Mouse (Mus musculus) lung, postnatal 4 days (tissue): Measurements from ENCODE around the gene Tbc1d22a.

Experiments
- DNase-seq, 2 experiments: peaks; one replicate each; pipeline ENCODE4 v3.0.0; 2021

The Tbc1d22a gene

DNA sequence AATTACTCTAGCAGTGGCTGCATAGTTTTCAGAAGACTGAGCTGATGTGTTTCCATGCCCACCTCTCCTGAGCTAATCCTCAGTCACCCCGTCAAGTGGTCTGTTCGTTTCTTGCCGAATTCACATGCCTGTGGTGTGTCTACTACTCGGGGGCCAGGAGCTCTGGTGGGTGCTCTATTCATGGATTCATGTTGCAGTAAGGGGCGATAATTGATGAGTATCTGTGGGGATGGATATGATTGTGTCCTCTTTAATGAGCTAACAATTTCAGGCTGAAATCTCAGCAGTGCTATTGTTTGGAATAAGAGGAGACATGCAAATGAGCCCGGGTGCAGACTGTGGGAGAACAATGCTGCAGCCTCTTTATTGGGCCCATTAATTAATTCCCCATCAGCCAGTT lies 201.7 kb downstream of the Tbc1d22a start:
- no peak for DNase-seq

DNA sequence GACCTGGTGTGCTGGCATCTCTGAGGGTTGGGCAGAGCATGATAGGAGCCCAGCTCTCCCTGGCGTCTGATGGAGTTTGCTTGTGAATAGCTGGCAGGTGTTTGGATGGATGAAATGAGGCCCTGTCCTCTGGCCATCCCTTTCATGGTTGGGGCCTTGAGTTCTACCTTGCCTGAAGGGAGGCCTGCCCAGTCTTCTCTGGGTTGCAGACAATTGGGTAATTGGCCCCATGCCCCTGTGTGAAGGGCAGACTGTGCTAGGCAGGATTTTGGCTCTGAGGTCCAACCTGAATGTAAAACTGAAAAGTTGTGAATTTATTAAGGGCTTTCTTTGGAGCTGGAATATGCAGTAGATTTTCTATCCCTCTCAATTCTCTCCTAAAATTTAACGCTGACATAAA lies 204.2 kb downstream of the Tbc1d22a start:
- no peak for DNase-seq

DNA sequence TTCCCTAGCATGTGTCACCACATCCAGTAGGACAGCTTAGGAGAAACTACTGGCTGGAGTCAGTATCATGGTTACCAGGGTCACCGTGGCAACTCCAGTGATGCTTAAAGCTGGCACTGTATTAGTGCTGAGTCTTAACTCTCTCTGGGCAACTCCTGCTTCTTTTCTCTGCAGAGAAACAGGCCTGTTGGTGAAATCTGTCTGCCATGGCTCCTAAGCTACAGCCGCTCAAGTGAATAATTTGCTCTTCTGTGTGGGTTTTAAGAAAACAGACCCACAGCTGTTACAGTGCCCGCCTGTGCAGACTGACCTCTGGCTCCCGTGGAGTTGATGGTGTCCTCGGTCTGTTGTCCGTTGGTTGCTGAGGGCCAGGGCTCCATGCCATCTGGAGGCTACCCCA lies 205.4 kb downstream of the Tbc1d22a start:
- peak in 1 of 2 experiments; percentile 10 for DNase-seq

DNA sequence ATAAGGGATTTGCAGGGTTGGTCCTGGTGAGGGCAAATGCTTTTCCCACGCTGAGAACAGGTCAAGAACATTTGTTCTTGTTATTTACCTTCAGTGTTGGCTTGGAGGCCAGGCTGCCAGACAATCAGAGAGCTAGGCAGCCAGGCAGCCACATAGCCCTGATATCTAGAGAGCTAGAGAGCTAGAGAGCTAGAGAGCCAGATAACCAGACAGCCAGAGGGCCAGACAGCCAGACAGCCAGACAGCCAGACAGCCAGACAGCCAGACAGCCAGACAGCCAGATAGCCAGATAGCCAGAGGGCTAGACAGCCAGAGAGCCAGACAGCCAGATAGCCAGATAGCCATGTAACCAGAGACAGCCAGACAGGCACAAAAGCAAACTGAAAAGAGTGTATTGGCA lies 208.6 kb downstream of the Tbc1d22a start:
- no peak for DNase-seq

DNA sequence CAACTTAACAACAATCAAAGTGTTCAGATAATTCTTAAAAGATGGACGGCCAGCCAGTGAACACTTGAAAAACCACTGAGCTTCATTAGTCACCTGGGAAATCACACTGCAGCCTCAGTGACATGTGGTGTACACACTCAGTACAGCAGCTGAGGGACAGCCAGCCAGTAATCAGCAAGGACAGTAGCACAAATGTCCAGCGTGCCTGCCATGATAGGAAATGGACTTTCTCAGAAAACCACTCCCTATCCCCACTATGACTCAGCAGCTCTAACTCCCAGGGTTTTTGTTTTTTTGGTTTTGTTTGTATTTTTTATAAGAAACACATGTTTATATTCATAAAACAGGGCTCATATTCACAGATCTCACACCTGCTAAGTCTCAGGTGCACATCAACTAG lies 209.6 kb downstream of the Tbc1d22a start:
- no peak for DNase-seq

DNA sequence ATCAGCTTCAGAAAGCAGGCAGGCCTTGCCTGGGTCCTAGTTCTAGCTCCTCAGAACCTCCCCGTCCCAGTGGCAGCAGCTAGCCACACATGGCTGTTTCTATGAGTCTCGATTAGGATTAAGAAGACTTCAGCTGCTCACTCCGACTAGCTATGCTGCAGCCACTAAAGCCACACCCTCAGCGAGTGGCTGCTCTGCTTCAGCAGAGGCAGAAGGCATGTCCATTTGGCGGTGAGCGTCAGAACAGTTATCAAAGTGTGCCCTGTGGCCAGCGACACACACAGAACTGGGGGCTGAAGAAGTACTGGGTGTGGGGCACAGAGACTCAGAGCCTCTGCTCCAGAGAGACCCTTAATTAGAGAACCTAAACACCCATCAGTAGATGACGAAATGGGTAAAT lies 210.7 kb downstream of the Tbc1d22a start:
- DNase-seq, result no peak

DNA sequence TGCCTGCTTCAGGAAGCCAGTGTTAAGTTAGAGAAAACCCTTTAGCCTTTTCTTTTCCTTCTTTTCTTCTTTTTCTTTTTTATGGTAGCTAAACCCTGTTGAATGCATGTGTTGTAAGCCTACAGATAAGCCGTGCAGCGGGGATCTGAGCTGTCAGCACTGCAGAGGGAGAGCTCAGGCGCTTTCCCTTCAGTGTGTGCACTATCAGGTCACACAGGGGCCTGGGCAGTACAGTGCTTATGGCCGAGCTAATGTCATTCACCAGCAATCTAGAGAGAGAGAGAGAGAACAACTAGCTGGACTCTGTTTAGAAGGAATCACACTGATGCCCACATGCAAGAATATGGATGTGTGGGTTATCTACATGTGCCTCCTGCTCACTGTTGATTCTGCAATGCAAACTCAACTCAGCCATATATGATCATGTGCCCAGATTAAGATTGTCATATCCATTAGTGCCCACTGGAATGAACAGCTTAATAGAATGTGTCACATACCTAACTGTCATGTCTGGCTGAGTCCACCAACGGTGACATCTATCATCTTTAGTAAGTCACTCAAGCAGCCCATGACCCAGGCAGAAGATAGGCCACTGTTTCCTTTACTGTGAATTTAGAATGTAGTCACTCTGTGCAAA lies 212.2 kb downstream of the Tbc1d22a start:
- DNase-seq, result no peak

DNA sequence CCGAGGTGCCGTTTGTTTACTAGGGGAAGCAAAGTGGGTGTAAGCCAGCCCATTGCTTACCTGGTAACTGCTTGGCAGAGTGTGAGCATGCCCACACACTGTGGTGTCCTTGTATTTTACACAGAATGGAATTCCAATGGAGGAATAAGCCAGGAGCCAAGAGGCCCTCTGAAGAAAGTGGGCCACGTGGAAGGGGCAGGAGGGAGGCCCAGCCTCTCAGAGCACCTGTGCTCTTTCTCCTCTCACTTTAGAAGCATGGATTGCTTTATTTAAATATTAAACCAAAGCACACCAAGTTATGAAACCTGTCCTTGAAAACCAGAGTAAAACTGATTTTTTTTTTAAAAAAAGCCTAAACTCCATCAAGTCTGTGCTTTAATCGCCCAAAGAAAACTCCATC lies 213.2 kb downstream of the Tbc1d22a start:
- DNase-seq, result peak in 1 of 2 experiments; percentile 43

DNA sequence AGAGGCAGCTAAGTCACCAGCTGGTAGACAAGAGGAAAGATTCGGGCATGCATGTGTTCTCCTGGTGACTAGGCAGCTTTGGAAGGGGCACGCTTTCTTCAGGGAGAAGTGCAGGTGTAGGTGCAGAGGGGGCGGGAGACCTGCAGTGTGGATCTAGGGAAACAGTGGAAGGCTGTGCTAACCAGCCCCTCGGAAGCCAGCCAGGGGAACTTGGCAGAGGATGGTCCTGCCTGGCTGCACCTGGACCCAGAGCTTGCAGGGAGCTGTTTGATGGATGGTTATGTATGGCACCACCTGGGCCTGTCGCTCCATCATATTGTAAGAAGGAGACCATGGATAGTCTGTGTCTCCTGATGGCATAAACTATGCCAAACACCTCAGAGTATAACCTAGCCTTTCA lies 214.2 kb downstream of the Tbc1d22a start:
- no peak for DNase-seq

DNA sequence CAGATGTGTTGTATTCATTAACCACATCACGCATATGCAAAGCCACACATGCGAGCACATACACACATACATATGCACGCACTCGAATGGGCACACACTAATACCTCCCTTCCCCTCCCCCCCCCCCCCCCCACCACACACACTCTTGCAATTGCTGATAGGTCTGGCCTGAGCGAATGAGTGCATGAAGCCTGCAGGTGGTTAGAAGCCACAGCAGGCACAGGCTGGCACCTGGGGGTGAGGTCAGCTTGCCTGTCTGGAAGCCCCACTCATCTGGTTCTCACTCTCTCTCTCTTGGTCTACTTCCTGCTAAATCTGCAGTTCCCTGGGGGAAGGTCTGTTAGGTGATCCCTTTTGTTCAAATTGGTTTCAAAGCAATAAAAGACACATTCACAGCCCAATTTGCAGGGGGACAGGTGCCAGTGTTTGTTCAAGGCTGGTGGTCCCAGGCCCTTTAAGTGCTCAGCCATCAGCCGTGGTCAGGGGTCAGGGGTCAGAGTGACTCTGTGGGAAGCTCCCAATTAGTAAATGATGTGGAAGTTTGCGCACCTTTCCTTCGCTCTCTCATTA lies 215.6 kb downstream of the Tbc1d22a start:
- no peak for DNase-seq

DNA sequence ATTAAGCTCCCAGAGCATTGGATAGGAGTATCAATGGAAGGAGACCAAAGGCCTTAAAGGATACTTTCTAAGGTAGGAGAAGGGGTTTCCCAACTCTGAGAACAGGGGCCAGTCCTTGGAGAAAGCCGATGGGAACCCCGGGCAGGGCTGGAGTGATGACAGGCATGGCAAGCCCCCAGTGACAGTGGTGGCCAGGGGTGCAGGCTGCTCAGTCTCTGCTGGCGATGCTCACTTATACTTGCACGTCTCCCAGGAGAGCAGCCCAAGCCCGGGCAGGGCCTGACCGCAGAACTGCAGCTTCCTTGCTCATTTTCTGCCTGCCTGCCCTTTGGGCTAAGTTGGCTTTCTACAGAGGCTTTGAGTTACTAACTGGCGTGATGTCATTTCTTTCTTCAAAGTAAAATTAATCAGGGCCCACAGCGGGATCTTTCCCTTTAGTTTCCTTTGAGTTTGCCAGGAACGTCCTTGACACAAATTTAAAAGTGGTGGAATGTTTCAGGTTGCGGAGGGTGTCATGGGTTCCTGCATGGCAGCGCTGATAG lies 217.4 kb downstream of the Tbc1d22a start:
- DNase-seq, result peak in 1 of 2 experiments; percentile 19

DNA sequence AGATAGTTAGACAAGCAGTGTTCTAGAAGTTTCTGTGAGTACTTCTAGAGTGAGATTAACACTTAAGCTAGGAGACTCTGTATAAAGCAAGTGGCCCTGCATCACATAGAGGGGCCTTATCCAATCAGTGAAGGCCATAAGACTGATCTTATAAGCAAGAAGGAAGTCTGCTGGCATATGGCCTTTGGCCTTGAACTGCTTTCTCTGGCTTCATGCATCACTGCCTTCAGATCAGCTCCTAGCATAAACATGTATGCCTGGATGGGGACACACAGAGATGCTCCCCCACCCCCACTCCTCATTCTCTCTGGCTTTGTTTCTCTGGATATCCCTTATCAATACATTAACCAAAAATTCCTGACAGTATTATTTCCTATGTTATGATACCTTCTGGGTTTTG lies 218.5 kb downstream of the Tbc1d22a start:
- DNase-seq, result no peak

DNA sequence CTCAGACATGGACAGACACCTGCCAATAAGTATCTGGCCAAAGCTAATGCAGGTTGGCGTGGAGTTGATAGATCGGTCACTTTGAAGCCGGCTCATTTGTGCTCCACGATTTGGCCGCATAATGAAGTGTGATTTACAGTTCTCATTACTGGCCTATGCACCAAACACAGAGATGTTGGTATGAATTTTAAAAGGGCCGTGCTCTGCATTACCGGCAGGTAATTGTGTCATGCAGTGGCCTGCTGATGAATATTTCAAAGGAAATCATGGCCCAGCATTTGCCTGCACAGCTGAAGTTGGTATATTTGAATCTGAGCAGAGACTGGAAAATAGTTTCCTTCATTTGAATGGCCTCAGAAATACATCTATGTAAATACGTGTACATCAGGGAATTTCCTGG lies 219.1 kb downstream of the Tbc1d22a start:
- DNase-seq, result no peak

DNA sequence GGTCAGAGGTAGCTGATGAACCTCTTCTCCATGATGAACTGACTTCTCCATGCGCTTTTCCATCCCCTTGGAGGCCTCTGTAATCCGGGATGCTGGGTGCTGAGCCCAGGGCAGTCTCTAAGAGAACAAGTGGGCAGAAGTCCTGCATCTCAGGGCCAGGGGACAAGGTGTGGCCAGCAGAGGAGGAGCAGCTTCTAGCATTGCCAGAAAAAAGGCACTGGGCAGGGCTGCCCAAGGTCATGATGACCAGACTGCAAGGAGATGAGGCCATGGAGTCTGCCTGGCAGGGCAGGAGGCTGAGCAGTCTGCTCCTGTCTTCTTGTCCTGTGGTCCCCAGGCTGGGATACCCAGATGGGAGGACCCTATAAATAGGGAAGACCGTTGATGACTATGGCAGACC lies 220.0 kb downstream of the Tbc1d22a start:
- no peak for DNase-seq

DNA sequence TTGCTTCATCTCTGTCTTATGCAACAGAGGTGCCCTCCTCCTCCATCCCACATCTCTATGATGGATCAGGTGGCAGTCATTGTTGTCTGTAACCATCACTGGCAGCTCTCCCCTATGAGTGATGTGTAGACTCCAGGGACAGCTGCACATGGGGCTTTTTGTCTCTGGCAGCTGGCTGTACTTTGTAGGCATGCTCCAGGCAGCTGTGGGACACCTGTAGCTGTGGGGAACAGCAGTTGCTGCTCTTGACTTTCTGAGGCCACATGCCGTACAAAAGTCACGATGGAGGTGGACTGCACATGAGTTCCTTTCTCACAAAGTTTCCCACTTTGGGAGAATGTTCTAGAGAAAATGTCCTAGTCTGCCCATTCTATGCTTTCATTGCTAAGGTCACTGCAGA lies 223.1 kb downstream of the Tbc1d22a start:
- DNase-seq, result peak in 1 of 2 experiments; percentile 11

DNA sequence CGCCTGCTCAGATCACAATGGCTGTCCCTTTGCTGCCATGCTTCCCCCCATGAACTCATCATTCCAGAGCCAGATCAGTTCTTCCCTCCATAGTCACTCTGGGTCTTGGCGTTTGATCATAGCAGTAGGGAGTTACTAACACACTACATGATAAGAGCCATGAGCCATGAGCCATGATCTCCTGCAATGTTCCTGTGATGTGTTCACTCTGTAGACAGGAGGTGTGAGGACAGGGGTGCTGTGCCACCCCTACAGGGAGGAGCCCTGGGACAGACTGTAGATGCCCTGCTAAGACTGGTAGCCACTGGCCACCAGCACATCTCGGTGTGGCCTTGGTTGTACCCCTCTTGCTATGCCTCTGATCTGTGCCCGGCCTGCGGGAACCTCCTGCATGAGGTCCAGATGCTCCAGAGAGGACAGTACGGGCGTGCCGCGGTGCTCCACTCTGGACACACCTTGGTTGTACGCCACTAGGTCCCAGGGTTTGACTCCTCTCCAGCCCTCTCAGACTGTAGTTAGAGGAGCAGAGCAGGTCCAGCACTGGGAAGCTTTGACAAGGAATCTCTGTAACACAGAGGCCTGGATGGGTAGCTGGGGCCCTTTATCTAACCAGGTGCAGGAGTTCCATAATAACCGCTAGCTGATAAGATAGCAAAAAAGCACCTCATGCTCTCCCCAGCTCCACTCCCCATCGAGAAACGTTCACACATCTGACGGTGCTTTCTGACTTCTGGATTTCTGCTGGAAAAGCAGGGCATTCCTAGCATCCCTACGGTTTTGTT lies 224.9 kb downstream of the Tbc1d22a start:
- DNase-seq, result peak in 1 of 2 experiments; percentile 10

DNA sequence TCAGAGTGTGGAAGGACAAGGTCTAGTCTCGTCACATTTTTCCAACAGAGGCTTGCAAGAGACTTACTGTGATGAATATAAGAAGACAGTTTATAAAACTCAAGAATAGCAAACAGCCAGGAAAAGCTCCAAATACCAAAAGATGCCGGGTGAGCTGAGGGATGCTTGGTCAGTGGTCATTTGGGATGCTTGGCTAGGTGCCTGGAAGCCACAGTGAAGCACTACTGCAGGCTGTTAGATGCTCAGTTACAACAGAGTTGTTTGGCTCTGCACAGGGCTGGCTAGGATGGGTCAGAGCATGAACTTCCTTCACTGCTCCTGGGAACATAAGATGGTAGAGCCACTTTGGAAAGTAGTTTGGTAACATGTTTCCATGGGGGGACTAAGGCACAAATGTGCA lies 230.0 kb downstream of the Tbc1d22a start:
- no peak for DNase-seq

DNA sequence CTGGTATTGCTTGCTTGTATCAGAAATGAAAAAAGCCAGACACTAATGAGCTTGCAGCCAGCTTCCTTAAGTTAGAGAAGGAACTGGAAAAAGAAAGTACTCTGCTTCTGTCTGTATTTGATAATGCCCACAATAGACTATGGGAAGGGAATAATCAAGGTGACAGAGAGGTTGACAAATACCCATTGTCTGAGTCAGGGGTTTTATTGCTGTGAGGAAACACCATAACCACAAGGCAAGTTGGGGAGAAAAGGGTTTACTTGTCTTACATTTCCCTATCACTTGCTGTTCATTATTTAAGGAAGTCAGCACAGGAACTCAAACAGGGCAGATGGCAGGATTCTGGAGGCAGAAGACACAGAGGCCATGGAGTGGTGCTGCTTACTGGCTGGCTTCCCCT lies 231.8 kb downstream of the Tbc1d22a start:
- no peak for DNase-seq

DNA sequence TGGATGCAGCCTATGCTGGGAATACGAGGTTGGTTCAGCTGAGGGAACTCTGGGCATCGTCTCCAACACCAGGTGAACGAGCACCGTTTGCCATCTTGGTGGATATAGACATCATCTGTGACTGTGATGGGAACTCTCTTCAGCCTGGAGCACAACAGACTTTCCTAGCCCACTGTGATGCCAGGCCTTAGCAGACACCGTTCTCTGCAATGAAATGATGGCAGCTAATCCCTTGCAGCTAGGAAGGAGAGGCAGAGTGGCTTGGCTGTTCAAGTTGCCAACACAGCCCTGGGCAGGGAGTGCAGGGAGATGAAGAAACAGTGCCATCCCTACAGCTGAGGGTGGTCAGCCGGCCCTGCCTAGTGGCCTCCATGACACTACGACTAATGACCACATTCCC lies 233.0 kb downstream of the Tbc1d22a start:
- no peak for DNase-seq

DNA sequence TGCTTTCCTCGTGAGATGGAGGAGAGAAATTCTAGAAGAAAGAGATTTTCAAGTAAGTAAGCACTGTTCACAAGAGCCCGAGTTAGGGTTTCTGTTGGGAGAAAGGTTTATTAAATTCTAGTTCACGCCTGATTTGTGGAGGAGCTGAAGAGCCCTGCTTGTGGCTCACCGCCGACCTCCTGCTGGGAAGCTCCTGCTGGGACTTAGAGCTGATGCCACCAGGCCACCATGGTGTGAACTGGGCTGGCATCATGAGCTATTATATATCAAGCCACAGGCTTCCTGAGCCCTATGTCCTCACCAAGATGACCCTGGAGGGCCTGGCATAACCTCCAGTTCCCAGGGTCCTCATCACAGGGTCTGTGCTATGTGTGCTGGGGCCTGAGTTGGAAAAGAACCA lies 235.0 kb downstream of the Tbc1d22a start:
- DNase-seq, result no peak

DNA sequence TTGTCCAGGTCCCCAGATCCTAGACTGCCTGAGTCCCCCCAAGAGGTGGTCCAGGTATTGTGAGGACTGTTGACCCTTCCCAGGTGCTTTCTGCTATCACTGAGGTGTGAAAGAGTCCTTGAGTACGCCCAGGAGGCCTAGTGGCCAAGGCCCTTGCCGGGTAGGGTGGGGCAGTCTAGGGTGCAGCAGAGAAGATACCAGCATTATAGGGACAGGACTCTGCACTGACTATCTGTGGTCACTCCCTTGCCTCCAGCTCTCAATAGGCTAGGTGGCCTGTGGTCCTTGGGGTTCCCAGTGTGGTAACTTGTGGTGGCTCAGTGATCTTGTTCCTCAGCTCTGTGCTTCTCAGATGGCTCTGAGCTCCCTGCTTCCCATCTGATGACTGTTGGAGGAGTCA lies 235.5 kb downstream of the Tbc1d22a start:
- no peak for DNase-seq

DNA sequence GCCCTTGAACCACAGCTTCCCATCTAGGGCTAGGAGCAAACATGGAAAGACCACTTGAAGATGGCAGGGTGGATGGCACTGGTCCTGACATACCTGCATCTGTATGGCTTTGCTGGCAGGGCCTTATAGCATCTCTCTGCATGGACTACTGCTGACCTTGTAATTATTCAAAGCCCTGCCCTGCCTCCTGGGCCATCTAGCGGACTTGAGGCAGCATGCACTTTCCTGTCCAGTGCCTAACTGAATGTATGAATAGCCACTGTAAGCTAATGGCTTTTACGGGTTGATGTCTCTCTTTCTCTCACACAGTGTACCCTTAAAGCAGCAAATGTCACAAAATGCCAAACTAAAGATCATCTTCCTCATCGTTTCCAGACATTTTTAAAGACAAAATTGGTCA lies 245.2 kb downstream of the Tbc1d22a start:
- DNase-seq, result no peak

DNA sequence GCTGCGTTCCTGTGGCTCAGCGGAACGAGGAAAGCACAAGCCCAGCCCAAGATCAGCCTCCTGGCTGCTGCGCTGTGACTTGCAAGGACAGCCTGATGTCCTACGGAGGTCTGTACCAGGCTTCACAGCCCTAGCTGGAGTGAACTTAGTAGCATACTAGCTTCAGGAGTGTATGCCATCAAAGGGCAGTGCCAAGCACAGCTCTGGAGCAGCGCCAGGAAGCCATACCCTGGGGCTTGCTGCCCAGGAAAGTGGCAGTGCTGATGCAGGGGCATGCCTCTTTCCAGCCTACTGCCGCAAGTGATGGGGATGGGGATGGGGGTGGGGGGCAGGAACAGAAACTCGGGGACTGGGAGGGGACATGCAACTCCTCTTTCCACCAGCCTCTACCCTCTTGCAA lies 248.4 kb downstream of the Tbc1d22a start:
- no peak for DNase-seq

DNA sequence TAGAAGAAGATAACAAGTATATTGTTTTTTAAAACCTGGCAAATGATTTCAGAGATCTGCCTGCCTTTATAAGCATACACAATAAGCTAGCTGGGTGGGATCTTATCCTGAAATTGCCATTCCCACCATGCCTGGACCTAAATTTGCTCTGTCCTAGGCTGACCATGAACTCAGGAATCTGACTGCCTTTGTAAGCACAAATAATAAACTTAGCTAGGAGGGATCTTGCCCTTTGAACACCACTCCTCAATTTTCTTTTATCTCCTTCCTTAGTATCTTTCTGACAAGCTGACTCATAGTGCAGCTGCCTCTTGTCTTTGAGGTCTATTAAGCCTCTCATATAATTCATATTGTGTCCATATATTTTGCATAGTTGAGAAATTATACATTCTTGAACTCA lies 253.8 kb downstream of the Tbc1d22a start:
- DNase-seq, result no peak
